Mouse (Mus musculus): ENCODE results near the gene Bptf. TPM values are rescaled to one million over a fixed set of nuclear protein-coding genes. Genes with fewer than 3 reads are reported as not detected.

The Bptf gene
- total and polyA plus RNA-seq, 3 experiments = 22.1 to 63.9 (median 28.0) TPM

GRCm38 (mm10) chr11:107027431-107028274 lies 104.3 kb downstream of the Bptf start (continued):
- peak; percentile 5; the same call in 1 of the 2 replicates for TF ChIP-seq JUND (conservative IDR thresholded peaks at IDR 0.05; ENCODE audit: low read depth, low read length)

GRCm38 (mm10) chr11:107026554-107027430 lies 105.1 kb downstream of the Bptf start:
- dilution Hi-C loops (cut with MboI; ENCODE audit: extremely low pct_ligation_motif_present, extremely low pct_unique_long_range_greater_than_20kb, low sequenced_read_pairs) = no loop called here
- Histone ChIP-seq H3K27ac (ENCODE audit: insufficient read depth, low read depth) (no peak overlapping the region), H3K9ac (ENCODE audit: insufficient read depth, low read depth) (peak overlapping the region; percentile 77; the same call in 1 of the 2 replicates), H3K36me3 (replicated peaks in 1 of 2; ENCODE audit: control insufficient read depth in 1 of 2, insufficient read depth in 1 of 2, low read length in 1 of 2) (peaks cover 0 to 2% of the 10 kb centered on the region in 2 experiments), H3K4me1 (ENCODE audit: control insufficient read depth in 1 of 2, insufficient read depth in 2 of 2) (peaks cover 4 to 26% of the 10 kb centered on the region in 2 experiments; a peak in 3 of 4 replicates), H3K4me2 (ENCODE audit: insufficient read depth, low read depth, poor library complexity, severe bottlenecking) (peak overlapping the region; percentile 97), H3K4me3 (replicated peaks in 1 of 3; ENCODE audit: low read depth in 2 of 3, low read length in 2 of 3, poor library complexity in 1 of 3) (peak overlapping the region; percentile 66 to 83 (median 72)), H3K79me2 (replicated peaks; ENCODE audit: control insufficient read depth, extremely low read depth, insufficient read depth, poor library complexity, severe bottlenecking) (no peaks in the 10 kb centered on the region), H3K27me3 (replicated peaks) (peaks cover 32% of the 10 kb centered on the region), H3K9me3 (replicated peaks; ENCODE audit: low read length) (no peaks in the 10 kb centered on the region)
- peak; percentile 57 for DNase-seq (ENCODE audit: extremely low read depth)
- TF ChIP-seq MAZ (IDR thresholded peaks at IDR 0.05; ENCODE audit: low read depth, low read length) (no peak), MAX (IDR thresholded peaks at IDR 0.05; ENCODE audit: low read length) (0 out of 2 replicates have a peak, but pooled peaks have one; percentile 12), NRF1 (IDR thresholded peaks at IDR 0.05; ENCODE audit: low read depth, low read length) (0 out of 2 replicates have a peak, but pooled peaks have one; percentile 19), ZNF384 (IDR thresholded peaks at IDR 0.05; ENCODE audit: low read depth, low read length) (no peak), MYC (IDR thresholded peaks at IDR 0.05; ENCODE audit: low read depth, low read length) (no peak), TBP (conservative IDR thresholded peaks at IDR 0.05; ENCODE audit: low read depth, low read length) (no peak), ZKSCAN1 (IDR thresholded peaks at IDR 0.05; ENCODE audit: borderline replicate concordance, low read depth, low read length) (no peak), IRF4 (IDR thresholded peaks at IDR 0.05; ENCODE audit: low read depth, low read length) (peak; percentile 58), UBTF (IDR thresholded peaks at IDR 0.05; ENCODE audit: low read depth, low read length) (no peak), JUND (conservative IDR thresholded peaks at IDR 0.05; ENCODE audit: low read depth, low read length) (peak; percentile 71), ETS1 (conservative IDR thresholded peaks at IDR 0.05; ENCODE audit: low read depth, low read length) (no peak; the same call in 1 of the 2 replicates), SIN3A (IDR thresholded peaks at IDR 0.05; ENCODE audit: low read length) (0 out of 2 replicates have a peak, but pooled peaks have one; percentile 42), TCF12 (IDR thresholded peaks at IDR 0.05; ENCODE audit: low read depth, low read length) (0 out of 2 replicates have a peak, but pooled peaks have one; percentile 40)
- in situ Hi-C loops (cut with MboI; ENCODE audit: low pct_ligation_motif_present, low pct_unique_long_range_greater_than_20kb, low sequenced_read_pairs) = no loop called here

Data from CH12.LX (cell line).